Mouse (Mus musculus): ENCODE measurements around the gene Rab3a. TPM values are rescaled to one million over a fixed set of nuclear protein-coding genes. Genes with fewer than 3 reads are reported as not detected.

Rab3a gene
- polyA plus RNA-seq, 1 experiment from 2014 or later = 18.9 TPM

DNA sequence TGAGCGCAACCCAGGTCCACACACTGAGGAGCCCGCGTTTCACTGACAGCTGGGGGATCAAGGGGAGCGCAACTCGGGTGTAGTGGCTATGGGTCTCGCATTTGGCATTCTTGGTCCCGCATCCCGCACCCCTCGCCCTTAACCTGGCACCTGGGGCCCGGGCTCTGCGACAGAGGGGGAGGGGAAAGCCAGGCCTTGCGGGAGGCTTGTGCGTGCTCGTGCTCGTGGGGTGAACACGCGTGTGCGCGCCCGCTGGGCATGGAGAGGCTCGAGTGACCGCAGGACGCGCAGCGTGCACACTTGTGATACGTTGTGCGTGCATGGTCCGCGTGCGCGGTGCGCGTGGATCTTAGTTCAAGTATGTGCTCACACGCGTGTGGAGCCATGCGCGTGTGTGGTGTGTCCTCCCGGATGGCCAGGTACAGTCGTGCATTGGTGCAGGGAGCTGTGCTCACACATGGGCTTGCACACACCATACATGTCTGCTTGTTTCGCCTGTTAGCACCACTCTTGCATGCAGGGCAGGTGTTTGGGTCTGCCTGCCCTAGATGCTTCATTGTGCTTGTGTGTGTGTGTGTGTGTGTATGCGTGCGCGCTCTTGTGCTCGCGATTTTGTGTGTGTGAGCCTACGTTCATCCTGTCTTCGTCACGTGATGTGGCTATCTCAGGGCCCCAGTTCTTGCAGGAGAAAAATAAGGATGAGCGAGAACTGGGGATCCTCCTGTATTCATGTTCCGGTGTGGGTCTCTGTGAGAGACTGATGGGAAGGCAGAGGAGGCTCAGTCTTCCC, 587 bp downstream of the Rab3a start:
- DNase-seq (ENCODE audit: low spot score) (peak; percentile 72), ATAC-seq (ENCODE audit: low FRiP score, low TSS enrichment) (peak; percentile 32)
- no peaks in the 10 kb centered on the region for H3K27me3 ChIP-seq (ENCODE audit: control insufficient read depth, insufficient read depth, low read length)
- H3K4me1 ChIP-seq (replicated peaks; ENCODE audit: control insufficient read depth, insufficient read depth) = peaks cover 7% of the 10 kb centered on the region; the same call in 1 of the 2 replicates
- H3K36me3 ChIP-seq (ENCODE audit: control insufficient read depth, insufficient read depth, low read length) = no peaks in the 10 kb centered on the region; the same call in 1 of the 2 replicates
- H3K9me3 ChIP-seq (ENCODE audit: control insufficient read depth, low read length) = no peaks in the 10 kb centered on the region
- H3K4me3 ChIP-seq (ENCODE audit: low read depth, low read length) = peak overlapping the region; percentile 72
- 9% methylated on average over 50 of the region's 50 CpGs for WGBS
- H3K27ac ChIP-seq (replicated peaks) = peak overlapping the region; percentile 75
- TF ChIP-seq EP300 (optimal IDR thresholded peaks at IDR 0.05) = no peak
- no peak for TF ChIP-seq CTCF (IDR thresholded peaks at IDR 0.05; ENCODE audit: low read depth)
- H3K9ac ChIP-seq (ENCODE audit: low read length) = peak overlapping the region; percentile 83
- peak overlapping the region; percentile 96 for H3K4me2 ChIP-seq (replicated peaks; ENCODE audit: low read depth)

DNA sequence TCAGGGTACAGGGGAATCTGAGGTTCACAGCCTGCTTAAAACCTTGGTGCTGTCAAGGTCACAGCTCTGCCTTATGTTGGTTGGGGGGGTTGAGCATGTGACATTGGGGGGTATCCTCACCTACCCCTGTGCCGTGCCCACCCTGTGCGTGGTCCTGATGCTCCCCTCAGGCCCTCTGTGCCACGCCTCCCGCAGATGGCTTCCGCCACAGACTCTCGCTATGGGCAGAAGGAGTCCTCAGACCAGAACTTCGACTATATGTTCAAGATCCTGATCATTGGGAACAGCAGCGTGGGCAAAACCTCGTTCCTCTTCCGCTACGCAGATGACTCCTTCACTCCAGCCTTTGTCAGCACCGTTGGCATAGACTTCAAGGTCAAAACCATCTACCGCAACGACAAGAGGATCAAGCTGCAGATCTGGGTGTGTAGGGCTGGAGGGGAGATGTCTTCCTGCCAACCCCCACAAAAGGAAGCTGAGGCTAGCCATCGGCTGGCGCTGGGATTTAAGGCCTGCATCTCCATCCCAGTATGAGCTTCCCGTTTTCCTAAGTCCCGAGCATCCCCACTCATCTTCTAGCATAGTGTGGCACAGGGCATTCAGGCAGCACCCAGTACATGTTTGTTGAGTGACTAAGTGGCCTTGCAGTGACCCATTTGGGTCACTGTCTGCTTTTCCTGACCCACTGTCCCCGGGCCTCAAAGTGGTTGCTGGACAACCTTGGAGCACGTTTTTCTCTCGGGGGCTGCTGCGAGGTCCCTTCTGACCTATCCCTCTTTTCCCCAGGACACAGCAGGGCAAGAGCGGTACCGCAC, 1.4 kb downstream of the Rab3a start:
- no peak overlapping the region; the same call in 1 of the 2 replicates for H3K4me3 ChIP-seq (ENCODE audit: low read depth, low read length)

DNA sequence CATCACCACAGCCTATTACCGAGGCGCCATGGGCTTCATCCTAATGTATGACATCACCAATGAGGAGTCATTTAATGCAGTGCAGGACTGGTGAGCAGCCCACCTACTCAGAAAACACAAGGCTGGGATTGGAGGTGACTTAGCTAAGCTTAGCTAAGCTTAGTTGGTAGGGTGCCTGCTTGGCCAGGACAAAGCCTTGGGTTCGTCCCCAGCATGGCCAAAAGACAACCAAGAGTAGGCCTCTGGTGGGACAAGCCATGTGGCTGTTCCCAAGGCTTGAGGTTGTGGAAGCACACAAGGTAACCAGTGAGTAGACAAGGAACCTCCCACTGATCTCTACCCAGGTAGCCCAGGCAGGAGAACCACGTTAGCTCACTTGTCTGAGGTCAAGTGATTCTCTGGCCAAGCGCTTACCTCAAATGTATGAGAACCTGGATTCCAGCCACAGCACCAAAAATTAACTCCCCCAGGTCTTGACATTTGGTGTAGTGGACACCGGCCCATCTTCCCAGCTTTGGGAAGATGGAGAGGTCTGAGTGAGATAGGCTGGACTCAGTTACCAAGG, 2.1 kb downstream of the Rab3a start:
- DNase-seq (ENCODE audit: low spot score) = peak; percentile 12
- H3K36me3 ChIP-seq (ENCODE audit: control insufficient read depth, insufficient read depth, low read length) = no peaks in the 10 kb centered on the region; the same call in 1 of the 2 replicates
- no peak overlapping the region for H3K4me3 ChIP-seq (ENCODE audit: low read depth, low read length)
- 96% methylated on average over 6 of the region's 6 CpGs for WGBS
- no peaks in the 10 kb centered on the region for H3K27me3 ChIP-seq (ENCODE audit: control insufficient read depth, insufficient read depth, low read length)
- no peaks in the 10 kb centered on the region for H3K9me3 ChIP-seq (ENCODE audit: control insufficient read depth, low read length)
- ATAC-seq (ENCODE audit: low FRiP score, low TSS enrichment) = no peak
- no peak overlapping the region for H3K4me2 ChIP-seq (replicated peaks; ENCODE audit: low read depth)
- H3K4me1 ChIP-seq (replicated peaks; ENCODE audit: control insufficient read depth, insufficient read depth) = peaks cover 7% of the 10 kb centered on the region; the same call in 1 of the 2 replicates
- H3K9ac ChIP-seq (ENCODE audit: low read length) = 0 out of 2 replicates have a peak overlapping the region, but pooled peaks have one; percentile 8
- H3K27ac ChIP-seq (replicated peaks) = no peak overlapping the region
- TF ChIP-seq EP300 (optimal IDR thresholded peaks at IDR 0.05) = no peak
- no peak for TF ChIP-seq CTCF (IDR thresholded peaks at IDR 0.05; ENCODE audit: low read depth)

More for the DNA sequence above, 1.4 kb downstream of the Rab3a start:
- 85% methylated on average over 24 of the region's 24 CpGs for WGBS
- ATAC-seq (ENCODE audit: low FRiP score, low TSS enrichment) = no peak
- Histone ChIP-seq H3K36me3 (ENCODE audit: control insufficient read depth, insufficient read depth, low read length) (no peaks in the 10 kb centered on the region; the same call in 1 of the 2 replicates), H3K9ac (ENCODE audit: low read length) (peak overlapping the region; percentile 83; the same call in 1 of the 2 replicates), H3K9me3 (ENCODE audit: control insufficient read depth, low read length) (no peaks in the 10 kb centered on the region), H3K27ac (replicated peaks) (no peak overlapping the region), H3K4me1 (replicated peaks; ENCODE audit: control insufficient read depth, insufficient read depth) (peaks cover 7% of the 10 kb centered on the region; the same call in 1 of the 2 replicates), H3K4me2 (replicated peaks; ENCODE audit: low read depth) (peak overlapping the region; percentile 96), H3K27me3 (ENCODE audit: control insufficient read depth, insufficient read depth, low read length) (no peaks in the 10 kb centered on the region)
- peak; percentile 16 for DNase-seq (ENCODE audit: low spot score)
- no peak for TF ChIP-seq CTCF (IDR thresholded peaks at IDR 0.05; ENCODE audit: low read depth)
- TF ChIP-seq EP300 (optimal IDR thresholded peaks at IDR 0.05) = no peak

DNA sequence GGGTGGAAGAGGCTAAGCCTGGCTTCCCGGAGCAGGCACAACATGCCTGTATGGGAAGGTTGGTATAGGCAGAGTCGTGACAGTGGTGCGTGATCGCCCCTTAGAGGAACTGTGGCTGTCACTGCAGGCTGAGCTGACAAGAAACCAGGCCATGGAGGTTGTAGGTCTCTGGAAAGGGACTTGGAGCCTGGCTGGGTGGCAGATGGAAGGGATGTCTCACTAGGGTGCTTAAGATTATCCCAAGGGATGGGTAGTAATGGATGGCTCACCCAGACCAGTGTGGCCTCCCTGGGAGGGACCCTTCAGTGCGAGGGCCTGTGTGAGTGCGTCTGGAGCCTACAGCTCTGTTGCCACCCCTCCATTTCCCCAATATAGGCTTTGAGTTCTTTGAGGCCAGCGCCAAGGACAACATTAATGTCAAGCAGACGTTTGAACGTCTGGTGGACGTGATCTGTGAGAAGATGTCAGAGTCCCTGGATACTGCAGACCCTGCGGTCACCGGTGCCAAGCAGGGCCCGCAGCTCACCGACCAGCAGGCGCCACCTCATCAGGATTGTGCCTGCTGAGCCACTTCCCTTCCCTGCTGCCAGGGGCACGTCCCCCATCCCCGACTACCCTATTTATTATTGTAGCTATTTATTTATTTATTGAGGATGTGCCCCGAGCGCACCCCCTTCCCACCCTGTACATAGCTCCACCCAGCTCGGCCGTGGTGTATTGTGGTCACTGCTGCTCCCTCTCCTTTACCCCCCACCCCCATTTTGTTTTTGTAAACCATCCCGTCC, 3.2 kb downstream of the Rab3a start:
- WGBS = 73% methylated on average over 22 of the region's 22 CpGs
- peak overlapping the region; percentile 38; the same call in 1 of the 2 replicates for H3K9ac ChIP-seq (ENCODE audit: low read length)
- H3K4me1 ChIP-seq (replicated peaks; ENCODE audit: control insufficient read depth, insufficient read depth) = peaks cover 7% of the 10 kb centered on the region; the same call in 1 of the 2 replicates
- peak; percentile 62 for DNase-seq (ENCODE audit: low spot score)
- no peak for TF ChIP-seq EP300 (optimal IDR thresholded peaks at IDR 0.05)
- TF ChIP-seq CTCF (IDR thresholded peaks at IDR 0.05; ENCODE audit: low read depth) = peak; percentile 72
- no peak for ATAC-seq (ENCODE audit: low FRiP score, low TSS enrichment)
- peaks cover 3% of the 10 kb centered on the region for H3K36me3 ChIP-seq (ENCODE audit: control insufficient read depth, insufficient read depth, low read length)
- no peaks in the 10 kb centered on the region for H3K27me3 ChIP-seq (ENCODE audit: control insufficient read depth, insufficient read depth, low read length)
- peak overlapping the region; percentile 18; the same call in 1 of the 2 replicates for H3K27ac ChIP-seq (replicated peaks)
- no peak overlapping the region for H3K4me2 ChIP-seq (replicated peaks; ENCODE audit: low read depth)
- no peaks in the 10 kb centered on the region for H3K9me3 ChIP-seq (ENCODE audit: control insufficient read depth, low read length)
- no peak overlapping the region for H3K4me3 ChIP-seq (ENCODE audit: low read depth, low read length)

DNA sequence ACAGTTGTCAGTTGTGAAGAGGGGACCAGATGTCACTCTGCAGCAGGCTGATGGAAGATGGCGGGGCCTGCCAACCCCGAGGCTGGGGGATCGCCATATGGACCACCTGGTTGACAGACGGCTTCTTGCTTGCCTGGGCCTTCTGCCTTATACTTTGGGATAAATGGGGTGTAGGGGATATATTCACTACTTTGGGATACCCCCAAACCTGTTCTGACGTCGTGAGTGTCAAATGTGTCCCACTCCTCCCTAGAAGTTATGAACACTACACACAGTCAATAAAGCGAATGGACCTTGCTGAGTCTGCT, 3.8 kb downstream of the Rab3a start:
- no peak overlapping the region for H3K4me2 ChIP-seq (replicated peaks; ENCODE audit: low read depth)
- H3K36me3 ChIP-seq (ENCODE audit: control insufficient read depth, insufficient read depth, low read length) = peaks cover 7% of the 10 kb centered on the region
- no peaks in the 10 kb centered on the region for H3K27me3 ChIP-seq (ENCODE audit: control insufficient read depth, insufficient read depth, low read length)
- no peak for TF ChIP-seq EP300 (optimal IDR thresholded peaks at IDR 0.05)
- no peak for TF ChIP-seq CTCF (IDR thresholded peaks at IDR 0.05; ENCODE audit: low read depth)
- H3K27ac ChIP-seq (replicated peaks) = peak overlapping the region; percentile 18; the same call in 1 of the 2 replicates
- H3K9ac ChIP-seq (ENCODE audit: low read length) = 0 out of 2 replicates have a peak overlapping the region, but pooled peaks have one; percentile 8
- 86% methylated on average over 7 of the region's 7 CpGs for WGBS
- DNase-seq (ENCODE audit: low spot score) (peak; percentile 11), ATAC-seq (ENCODE audit: low FRiP score, low TSS enrichment) (no peak)
- peaks cover 7% of the 10 kb centered on the region; the same call in 1 of the 2 replicates for H3K4me1 ChIP-seq (replicated peaks; ENCODE audit: control insufficient read depth, insufficient read depth)
- no peaks in the 10 kb centered on the region for H3K9me3 ChIP-seq (ENCODE audit: control insufficient read depth, low read length)
- no peak overlapping the region for H3K4me3 ChIP-seq (ENCODE audit: low read depth, low read length)

Measured in stomach, postnatal 0 days (tissue).